Mouse (Mus musculus) layer of hippocampus, adult 8-10 months (tissue): ENCODE measurements around the gene Plekho1. TPM values are rescaled to one million over a fixed set of nuclear protein-coding genes. Genes with fewer than 3 reads are reported as not detected.

Experiments used
- DNase-seq, 2 experiments: peaks; one replicate each; pipeline ENCODE4 v3.0.0; 2022; ENCODE audit warnings: low spot score in 2 of 2
- total RNA-seq, 4 experiments: library from RNA; stranded (reverse); gene quantifications; 2 replicates each; pipeline ENCODE4 v1.2.4; 2022

Plekho1 gene
- total RNA-seq, 4 experiments from 2014 or later = 42.0 to 70.1 (median 52.4) TPM

DNA sequence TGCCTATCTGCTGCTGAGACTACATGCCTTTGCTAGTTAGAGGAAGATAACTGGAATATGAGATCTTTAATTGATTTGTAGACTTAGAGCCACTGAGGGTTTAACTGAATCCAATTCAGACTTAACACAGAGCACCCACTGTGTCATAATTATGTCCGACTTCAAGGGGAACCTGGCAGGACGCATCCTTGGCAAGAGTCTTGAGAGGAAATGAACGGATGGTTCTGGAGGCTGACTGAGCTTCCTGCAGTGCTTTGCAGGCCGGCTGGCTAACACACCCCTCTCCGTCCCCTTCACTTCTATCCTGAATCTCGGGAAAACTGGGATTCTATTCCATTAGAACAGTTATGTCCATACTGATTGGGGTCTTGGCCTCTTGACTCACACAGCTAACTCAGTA, 12.7 kb upstream of the Plekho1 start:
- no peak for DNase-seq

DNA sequence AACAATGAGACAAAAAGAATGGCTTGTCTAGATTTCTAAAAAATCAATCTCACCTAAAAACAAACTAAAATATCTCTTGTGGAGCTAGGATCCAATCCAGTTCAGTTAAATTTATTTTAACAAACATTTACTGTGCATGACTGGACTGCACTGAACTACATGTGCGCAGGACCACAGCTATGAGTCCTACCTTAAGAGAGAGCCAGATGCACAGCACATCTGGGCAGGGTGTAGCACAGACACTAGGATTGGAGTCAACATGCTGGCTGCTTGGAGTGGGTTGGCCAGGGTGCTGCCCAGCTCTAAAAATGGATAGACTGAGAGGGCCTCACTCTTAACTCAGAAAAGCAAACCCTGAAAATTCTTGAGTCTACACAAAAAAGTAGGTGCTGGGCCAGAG, 5.8 kb upstream of the Plekho1 start:
- DNase-seq = no peak

GRCm38 (mm10) chr3:96000921-96001501, 5.2 kb upstream of the Plekho1 start:
- DNase-seq = no peak

GRCm38 (mm10) chr3:96000080-96000632, 4.4 kb upstream of the Plekho1 start:
- no peak for DNase-seq

DNA sequence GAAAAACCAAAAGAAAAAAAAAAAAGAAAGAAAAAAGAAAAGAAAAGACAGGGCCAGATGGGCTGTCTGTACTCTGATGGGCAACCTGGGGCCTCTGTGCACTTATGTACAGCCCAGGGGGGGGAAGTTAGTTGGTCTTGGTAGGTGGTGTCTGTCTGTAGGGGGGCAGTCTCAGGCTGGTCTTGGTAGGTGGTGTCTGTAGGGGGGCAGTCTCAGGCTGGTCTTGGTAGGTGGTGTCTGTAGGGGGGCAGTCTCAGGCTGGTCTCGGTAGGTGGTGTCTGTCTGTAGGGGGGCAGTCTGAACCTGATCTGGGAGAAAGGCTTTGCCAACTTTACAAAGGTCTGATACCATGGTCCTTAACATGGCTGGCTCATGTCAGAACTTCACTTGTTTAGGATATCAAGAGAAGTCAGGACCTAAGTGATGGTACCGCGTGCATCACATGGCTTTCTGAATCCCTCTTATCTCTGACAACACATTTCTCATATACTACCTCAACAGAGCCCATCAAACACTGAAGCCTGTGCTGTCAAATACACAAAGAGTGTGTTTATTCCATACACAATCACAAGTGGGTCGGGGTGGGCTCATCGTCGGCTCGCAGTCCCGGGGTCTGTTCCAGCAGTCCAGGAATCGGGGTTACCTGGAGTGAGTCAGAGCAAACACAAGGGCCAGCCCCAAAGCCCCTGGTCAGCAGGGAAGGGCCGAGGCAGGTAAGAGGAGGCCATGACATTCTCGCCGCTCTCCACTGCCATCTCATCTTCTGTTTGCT, 3.7 kb upstream of the Plekho1 start:
- DNase-seq = no peak

DNA sequence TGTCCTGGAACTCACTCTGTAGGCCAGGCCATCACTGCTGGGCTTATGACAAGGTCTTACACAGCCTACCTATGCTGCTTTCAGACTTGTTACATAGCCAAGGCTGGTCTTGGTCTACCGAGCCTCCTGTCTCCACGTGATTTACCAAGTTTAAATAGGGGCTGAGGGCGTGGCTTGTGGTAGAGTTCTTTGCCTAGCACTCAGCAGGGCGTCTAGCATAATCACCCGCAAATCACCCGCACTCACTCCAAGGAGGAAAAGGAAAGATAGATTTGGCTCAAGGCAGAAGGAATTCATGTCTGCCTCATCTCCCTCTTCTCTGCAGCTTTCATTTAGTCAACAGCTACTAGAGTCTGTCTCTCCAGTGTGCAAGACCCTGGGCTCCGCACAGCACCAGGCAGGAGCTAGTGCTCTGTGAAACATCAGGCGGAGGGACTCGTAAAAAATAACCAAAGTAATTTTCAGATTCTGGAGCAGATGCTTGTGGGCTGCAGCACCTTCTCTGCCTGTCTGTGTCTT, 1.5 kb upstream of the Plekho1 start:
- DNase-seq = no peak

- DNase-seq = no peak
Observed at GRCm38 (mm10) chr3:95996451-95997073, 761 bp upstream of the Plekho1 start.

DNA sequence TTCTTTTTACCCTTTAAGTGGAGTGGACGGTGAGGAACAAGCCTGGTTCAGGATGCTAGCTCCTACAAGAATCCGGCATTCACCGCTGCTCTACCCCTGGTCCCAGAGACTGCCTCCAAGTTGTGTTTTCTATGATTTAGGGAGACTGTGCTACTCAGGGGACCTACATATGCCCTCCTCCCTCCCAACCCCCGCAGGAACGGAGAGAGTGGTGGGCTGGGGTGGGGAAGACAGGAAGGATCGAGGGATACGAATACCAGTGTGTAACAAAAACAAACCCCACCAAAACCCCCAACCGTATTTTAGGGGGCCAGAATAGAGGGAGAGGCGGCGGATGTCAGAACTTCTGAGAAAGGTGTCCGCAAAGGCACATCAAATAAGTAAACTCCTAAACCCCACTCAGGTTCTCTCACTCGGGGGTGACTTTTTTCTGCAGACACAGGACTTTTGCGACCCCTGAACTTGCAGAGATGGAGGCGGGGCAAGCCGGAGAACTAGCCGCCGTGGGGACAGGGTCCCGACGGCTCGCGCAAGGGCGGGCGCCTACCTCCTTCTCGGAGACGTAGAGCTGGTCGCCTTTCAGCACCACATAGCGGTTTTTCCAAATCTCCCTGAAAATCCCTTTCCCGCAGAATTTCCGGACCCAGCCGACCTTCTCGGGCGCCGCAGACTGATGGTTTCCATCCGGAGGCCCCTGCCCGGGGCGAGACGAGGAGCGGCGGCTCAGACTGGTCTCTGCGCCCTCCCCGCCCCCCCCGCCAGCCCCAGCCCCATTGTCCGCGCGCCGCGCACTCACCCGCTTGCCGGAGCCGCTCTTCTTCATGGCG, 613 bp downstream of the Plekho1 start:
- DNase-seq = no peak

DNA sequence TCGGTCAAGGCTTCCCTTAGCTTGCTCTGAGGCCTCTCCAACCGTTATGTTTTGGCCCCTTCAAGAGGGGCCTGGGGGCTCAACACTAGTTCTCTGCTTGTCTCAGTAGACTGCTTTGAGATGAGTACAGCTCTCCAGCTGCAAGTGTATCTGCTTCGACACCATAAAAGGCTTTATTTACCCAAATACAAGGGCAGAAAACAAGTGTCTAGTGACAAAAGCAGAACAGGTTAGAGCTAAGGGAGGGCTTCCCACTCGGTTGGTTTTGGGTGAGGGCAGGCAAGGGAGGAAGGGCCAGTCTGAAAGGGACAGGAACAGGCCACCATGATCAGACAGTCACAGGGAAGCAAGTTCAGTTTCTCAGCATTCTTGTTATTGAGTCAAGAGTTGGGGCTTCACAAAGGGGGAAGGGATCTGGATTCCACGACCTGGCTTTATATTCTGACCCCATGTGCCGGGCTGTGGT, 1.4 kb downstream of the Plekho1 start:
- DNase-seq = no peak

- DNase-seq = no peak
Observed at GRCm38 (mm10) chr3:95993881-95994280, 1.9 kb downstream of the Plekho1 start.

DNA sequence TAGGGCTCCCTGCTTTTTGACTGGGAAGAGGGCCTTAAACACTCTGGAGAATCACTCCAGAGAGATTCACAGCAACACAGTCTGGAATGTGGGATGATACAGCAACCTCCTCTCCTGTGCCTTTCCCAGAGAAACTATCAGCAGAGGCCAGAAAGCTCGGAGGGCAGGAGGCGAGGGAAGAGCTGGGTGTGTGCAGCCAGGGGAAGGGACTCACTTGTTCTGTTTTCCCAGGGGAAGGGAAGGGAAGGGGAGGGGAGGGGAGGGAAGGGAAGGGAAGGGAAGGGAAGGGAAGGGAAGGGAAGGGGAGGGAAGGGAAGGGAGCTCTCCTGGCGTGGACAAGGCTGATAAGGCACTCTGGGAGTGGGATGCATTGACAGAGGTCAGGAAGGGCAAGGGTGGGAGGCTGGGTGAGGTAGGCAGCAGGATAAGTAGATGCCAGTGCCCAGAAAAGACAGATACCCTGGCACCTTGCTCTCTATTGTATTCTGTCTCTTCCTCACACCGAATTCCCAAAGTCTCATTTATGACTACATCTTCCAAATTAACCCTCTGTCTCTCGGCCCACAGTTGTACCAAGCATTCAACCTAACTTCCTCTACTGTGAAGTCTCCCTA, 2.7 kb downstream of the Plekho1 start:
- DNase-seq = no peak

DNA sequence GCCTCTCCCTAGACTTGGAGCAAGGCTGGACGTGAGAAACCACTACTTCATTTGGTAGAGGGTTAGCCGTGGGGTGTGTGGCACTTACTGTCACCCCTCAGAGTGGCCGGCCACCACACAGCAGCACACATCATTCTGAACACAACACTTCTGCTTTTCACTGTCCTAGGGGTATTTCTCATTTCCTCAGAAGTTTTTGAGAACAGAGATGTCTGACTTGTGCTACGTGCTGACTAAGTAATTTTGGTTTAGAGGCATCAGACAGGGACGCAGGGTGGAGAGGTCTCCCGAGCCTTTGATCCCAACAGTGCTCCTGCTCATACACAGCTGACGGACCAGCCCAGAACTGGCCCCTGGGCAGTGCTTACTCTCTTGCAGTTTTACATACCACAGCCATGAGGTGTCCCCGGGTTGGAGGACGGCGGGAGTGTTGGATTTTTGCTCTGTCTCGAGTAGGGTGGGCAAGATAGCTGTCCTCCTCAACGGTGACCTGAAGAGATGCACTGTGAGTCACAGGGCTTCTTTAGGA, 5.3 kb downstream of the Plekho1 start:
- DNase-seq = no peak

- no peak for DNase-seq
Observed at GRCm38 (mm10) chr3:95988969-95989368, 6.8 kb downstream of the Plekho1 start.

DNA sequence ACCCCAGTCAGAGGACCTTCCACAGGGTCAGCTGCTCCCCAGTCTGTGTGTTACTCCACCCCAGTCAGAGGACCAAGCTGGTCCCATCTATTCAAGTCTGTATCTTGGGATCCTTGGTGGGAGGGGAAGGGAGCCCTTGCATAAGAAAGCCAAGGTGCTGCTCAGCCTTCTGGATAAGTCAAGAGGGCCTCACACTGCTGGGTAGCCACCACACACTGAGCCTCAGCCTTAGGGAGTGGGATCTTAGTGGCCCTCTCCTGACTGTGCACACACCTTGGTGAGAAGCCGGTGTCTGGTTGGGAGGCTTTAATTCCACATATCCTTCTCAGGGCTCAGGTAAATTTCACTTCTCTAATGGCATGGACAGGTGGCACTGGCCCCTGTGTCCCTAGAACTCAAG, 7.7 kb downstream of the Plekho1 start:
- DNase-seq = no peak

- DNase-seq = no peak
Observed at GRCm38 (mm10) chr3:95987386-95988110, 8.3 kb downstream of the Plekho1 start.

DNA sequence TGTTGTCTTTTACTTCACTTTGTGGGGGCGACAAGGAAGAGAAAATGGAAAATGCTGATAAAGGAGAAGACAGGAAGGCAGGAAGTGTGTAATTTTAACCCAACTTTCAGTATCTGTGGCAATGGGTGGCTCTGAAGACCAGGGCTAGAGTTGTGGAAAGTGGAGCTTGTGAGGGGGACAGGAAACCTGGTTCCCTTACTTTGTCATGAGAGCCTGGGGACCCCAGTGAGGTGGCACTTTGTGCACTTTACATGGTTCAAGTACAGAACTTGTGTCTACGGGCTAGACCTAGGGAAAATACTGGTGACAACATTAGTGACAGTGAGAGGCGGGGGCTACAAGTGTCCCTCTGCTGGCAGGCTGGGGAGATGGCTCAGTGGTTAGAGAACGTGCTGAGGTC, 8.8 kb downstream of the Plekho1 start:
- DNase-seq = no peak

GRCm38 (mm10) chr3:95986001-95986622, 9.7 kb downstream of the Plekho1 start:
- no peak for DNase-seq

GRCm38 (mm10) chr3:95985209-95986000, 10.4 kb downstream of the Plekho1 start:
- DNase-seq = no peak

DNA sequence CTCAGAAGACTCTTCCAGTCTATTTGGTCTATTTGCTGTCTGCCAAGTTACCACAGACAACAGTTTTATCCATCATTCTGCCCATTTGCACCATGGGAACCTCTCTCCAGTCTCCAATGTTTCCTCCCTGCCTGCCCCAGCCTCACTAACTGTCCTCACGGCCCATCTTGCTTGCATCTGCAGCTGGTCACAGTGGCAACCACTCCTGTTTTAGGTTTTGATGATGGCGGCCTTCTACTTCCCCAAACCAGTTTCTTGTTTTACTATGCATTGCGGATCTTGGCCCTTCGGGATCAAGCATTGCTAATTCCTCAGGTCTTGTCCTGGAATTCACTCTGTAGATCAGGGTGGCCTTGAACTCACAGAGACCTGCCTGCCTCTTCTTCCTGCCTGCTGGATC, 13.7 kb downstream of the Plekho1 start:
- DNase-seq = no peak
